Mouse (Mus musculus): ENCODE data around the gene Zfp597.

DNA sequence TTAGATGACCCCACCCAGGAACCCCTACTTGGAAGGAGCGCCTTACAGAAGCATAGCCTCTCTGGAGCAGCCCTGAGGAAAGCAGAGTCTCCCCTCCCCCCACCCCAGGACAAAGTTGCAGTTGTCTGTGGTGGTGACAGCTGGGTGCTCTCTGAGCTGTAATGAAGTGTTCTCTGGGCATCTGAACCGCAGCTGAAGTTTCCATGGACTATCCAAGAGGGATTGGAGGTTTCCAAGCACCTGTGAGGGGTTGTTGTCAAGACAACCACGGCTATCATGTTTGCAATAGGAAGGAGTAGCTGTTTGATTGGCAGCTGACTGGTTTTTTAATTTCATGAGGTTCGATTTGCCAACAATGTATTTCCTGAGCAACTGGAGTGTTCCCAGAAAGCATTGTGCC lies 41.4 kb downstream of the Zfp597 start:
- no peak for TF ChIP-seq CTCF (IDR thresholded peaks at IDR 0.05; ENCODE audit: control insufficient read depth, insufficient read depth, insufficient replicate concordance, low read depth, low read length)
- no peak for TF ChIP-seq POLR2A (IDR thresholded peaks at IDR 0.05; ENCODE audit: control insufficient read depth, low read depth, low read length)

Data from testis, adult 2 months (tissue).